Mouse (Mus musculus): ENCODE measurements at regions not wholly inside any gene's neighbourhood (a gene's known extent, or its start where the extent isn't known, plus 50 kb on each side); places are given as distances from the start of the nearest gene placed in this dataset.

DNA sequence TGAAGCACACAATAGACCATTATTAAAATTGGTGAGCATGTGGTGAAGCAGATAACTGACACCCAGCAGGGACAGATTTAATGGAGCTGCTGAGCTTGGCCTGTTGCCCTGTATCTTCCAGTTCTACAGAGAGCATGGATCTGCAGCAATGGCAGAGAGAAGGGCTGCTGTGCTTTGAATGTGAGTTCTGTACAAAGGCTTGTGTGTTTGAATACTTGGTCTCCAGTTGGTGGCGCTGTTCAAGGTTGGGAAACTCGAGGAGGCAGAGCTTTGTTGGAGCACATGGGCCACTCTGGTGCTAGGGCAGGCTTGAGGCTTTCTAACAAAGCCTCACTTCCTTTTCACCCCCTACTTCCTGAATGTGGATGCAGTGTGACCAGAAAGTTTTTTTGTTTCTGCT lies 211.8 kb upstream of the Arpp21 start:
- H3K36me3 ChIP-seq (ENCODE audit: control insufficient read depth, insufficient read depth, low read length), result no peaks in the 10 kb centered on the region
- H3K9me3 ChIP-seq (ENCODE audit: control insufficient read depth, low read length), result no peaks in the 10 kb centered on the region
- H3K27me3 ChIP-seq (ENCODE audit: control insufficient read depth, insufficient read depth, low read length), result no peaks in the 10 kb centered on the region
- H3K4me3 ChIP-seq (ENCODE audit: low read depth, low read length), result no peak overlapping the region
- H3K4me1 ChIP-seq (ENCODE audit: control insufficient read depth, insufficient read depth, low read length), result no peaks in the 10 kb centered on the region
- ATAC-seq (ENCODE audit: insufficient number of reproducible peaks, low FRiP score, low TSS enrichment, low read depth) (no peak), DNase-seq (ENCODE audit: low spot score) (peak; percentile 38)
- H3K27ac ChIP-seq (replicated peaks; ENCODE audit: low read depth, low read length), result no peak overlapping the region
- no peak overlapping the region for H3K4me2 ChIP-seq (ENCODE audit: low read depth, severe bottlenecking)
- H3K9ac ChIP-seq (ENCODE audit: low read length), result no peak overlapping the region
- 13% methylated on average over 2 of the region's 2 CpGs for WGBS

GRCm38 (mm10) chr9:112446981-112447380 lies 211.2 kb upstream of the Arpp21 start:
- H3K27me3 ChIP-seq (ENCODE audit: control insufficient read depth, insufficient read depth, low read length), result no peaks in the 10 kb centered on the region
- no peaks in the 10 kb centered on the region for H3K9me3 ChIP-seq (ENCODE audit: control insufficient read depth, low read length)
- no peaks in the 10 kb centered on the region for H3K36me3 ChIP-seq (ENCODE audit: control insufficient read depth, insufficient read depth, low read length)
- H3K4me1 ChIP-seq (ENCODE audit: control insufficient read depth, insufficient read depth, low read length), result no peaks in the 10 kb centered on the region
- no peak overlapping the region for H3K9ac ChIP-seq (ENCODE audit: low read length)
- ATAC-seq (ENCODE audit: insufficient number of reproducible peaks, low FRiP score, low TSS enrichment, low read depth) (no peak), DNase-seq (ENCODE audit: low spot score) (no peak)
- WGBS, result 84% methylated on average over 3 of the region's 3 CpGs
- no peak overlapping the region for H3K27ac ChIP-seq (replicated peaks; ENCODE audit: low read depth, low read length)
- H3K4me3 ChIP-seq (ENCODE audit: low read depth, low read length), result no peak overlapping the region
- no peak overlapping the region for H3K4me2 ChIP-seq (ENCODE audit: low read depth, severe bottlenecking)

- Histone ChIP-seq H3K27me3 (ENCODE audit: control insufficient read depth, insufficient read depth, low read length) (no peaks in the 10 kb centered on the region), H3K4me1 (ENCODE audit: control insufficient read depth, insufficient read depth, low read length) (no peaks in the 10 kb centered on the region), H3K4me3 (ENCODE audit: low read depth, low read length) (no peak overlapping the region), H3K9ac (ENCODE audit: low read length) (no peak overlapping the region), H3K9me3 (ENCODE audit: control insufficient read depth, low read length) (no peaks in the 10 kb centered on the region), H3K36me3 (ENCODE audit: control insufficient read depth, insufficient read depth, low read length) (no peaks in the 10 kb centered on the region), H3K4me2 (ENCODE audit: low read depth, severe bottlenecking) (no peak overlapping the region), H3K27ac (replicated peaks; ENCODE audit: low read depth, low read length) (no peak overlapping the region)
- DNase-seq (ENCODE audit: low spot score) (no peak), ATAC-seq (ENCODE audit: insufficient number of reproducible peaks, low FRiP score, low TSS enrichment, low read depth) (no peak)
These were observed 210.3 kb upstream of the Arpp21 start for GRCm38 (mm10) chr9:112446027-112446352.

GRCm38 (mm10) chr9:112445230-112446026 lies 209.7 kb upstream of the Arpp21 start:
- Histone ChIP-seq H3K27ac (replicated peaks; ENCODE audit: low read depth, low read length) (no peak overlapping the region), H3K9me3 (ENCODE audit: control insufficient read depth, low read length) (no peaks in the 10 kb centered on the region), H3K4me3 (ENCODE audit: low read depth, low read length) (no peak overlapping the region), H3K36me3 (ENCODE audit: control insufficient read depth, insufficient read depth, low read length) (no peaks in the 10 kb centered on the region), H3K27me3 (ENCODE audit: control insufficient read depth, insufficient read depth, low read length) (no peaks in the 10 kb centered on the region), H3K9ac (ENCODE audit: low read length) (no peak overlapping the region), H3K4me1 (ENCODE audit: control insufficient read depth, insufficient read depth, low read length) (no peaks in the 10 kb centered on the region), H3K4me2 (ENCODE audit: low read depth, severe bottlenecking) (no peak overlapping the region)
- DNase-seq (ENCODE audit: low spot score) (no peak), ATAC-seq (ENCODE audit: insufficient number of reproducible peaks, low FRiP score, low TSS enrichment, low read depth) (peak; percentile 47; the same call in 1 of the 2 replicates)
- WGBS, result 89% methylated on average over 4 of the region's 4 CpGs

GRCm38 (mm10) chr9:112444220-112444619 lies 208.5 kb upstream of the Arpp21 start:
- Histone ChIP-seq H3K9me3 (ENCODE audit: control insufficient read depth, low read length) (no peaks in the 10 kb centered on the region), H3K4me1 (ENCODE audit: control insufficient read depth, insufficient read depth, low read length) (no peaks in the 10 kb centered on the region), H3K9ac (ENCODE audit: low read length) (no peak overlapping the region), H3K27ac (replicated peaks; ENCODE audit: low read depth, low read length) (no peak overlapping the region), H3K36me3 (ENCODE audit: control insufficient read depth, insufficient read depth, low read length) (no peaks in the 10 kb centered on the region), H3K4me3 (ENCODE audit: low read depth, low read length) (no peak overlapping the region), H3K27me3 (ENCODE audit: control insufficient read depth, insufficient read depth, low read length) (no peaks in the 10 kb centered on the region), H3K4me2 (ENCODE audit: low read depth, severe bottlenecking) (no peak overlapping the region)
- WGBS, result 89% methylated on average over 2 of the region's 2 CpGs
- DNase-seq (ENCODE audit: low spot score) (peak; percentile 15), ATAC-seq (ENCODE audit: insufficient number of reproducible peaks, low FRiP score, low TSS enrichment, low read depth) (no peak)

- WGBS, result 88% methylated on average over 2 of the region's 2 CpGs
- no peaks in the 10 kb centered on the region for H3K9me3 ChIP-seq (ENCODE audit: control insufficient read depth, low read length)
- DNase-seq (ENCODE audit: low spot score) (no peak), ATAC-seq (ENCODE audit: insufficient number of reproducible peaks, low FRiP score, low TSS enrichment, low read depth) (no peak)
- no peak overlapping the region for H3K9ac ChIP-seq (ENCODE audit: low read length)
- H3K4me3 ChIP-seq (ENCODE audit: low read depth, low read length), result no peak overlapping the region
- H3K27ac ChIP-seq (replicated peaks; ENCODE audit: low read depth, low read length), result no peak overlapping the region
- no peaks in the 10 kb centered on the region for H3K27me3 ChIP-seq (ENCODE audit: control insufficient read depth, insufficient read depth, low read length)
- H3K4me2 ChIP-seq (ENCODE audit: low read depth, severe bottlenecking), result no peak overlapping the region
- H3K4me1 ChIP-seq (ENCODE audit: control insufficient read depth, insufficient read depth, low read length), result no peaks in the 10 kb centered on the region
- no peaks in the 10 kb centered on the region for H3K36me3 ChIP-seq (ENCODE audit: control insufficient read depth, insufficient read depth, low read length)
These were observed 200.4 kb upstream of the Arpp21 start for GRCm38 (mm10) chr9:112436094-112436493.

- Histone ChIP-seq H3K36me3 (ENCODE audit: control insufficient read depth, insufficient read depth, low read length) (no peaks in the 10 kb centered on the region), H3K9ac (ENCODE audit: low read length) (no peak overlapping the region), H3K4me1 (ENCODE audit: control insufficient read depth, insufficient read depth, low read length) (no peaks in the 10 kb centered on the region), H3K4me2 (ENCODE audit: low read depth, severe bottlenecking) (no peak overlapping the region), H3K4me3 (ENCODE audit: low read depth, low read length) (no peak overlapping the region), H3K27me3 (ENCODE audit: control insufficient read depth, insufficient read depth, low read length) (no peaks in the 10 kb centered on the region), H3K9me3 (ENCODE audit: control insufficient read depth, low read length) (no peaks in the 10 kb centered on the region), H3K27ac (replicated peaks; ENCODE audit: low read depth, low read length) (no peak overlapping the region)
- no peak for DNase-seq (ENCODE audit: low spot score)
- no peak for ATAC-seq (ENCODE audit: insufficient number of reproducible peaks, low FRiP score, low TSS enrichment, low read depth)
- 85% methylated on average over 4 of the region's 4 CpGs for WGBS
These were observed 196.2 kb upstream of the Arpp21 start for GRCm38 (mm10) chr9:112431920-112432437.

DNA sequence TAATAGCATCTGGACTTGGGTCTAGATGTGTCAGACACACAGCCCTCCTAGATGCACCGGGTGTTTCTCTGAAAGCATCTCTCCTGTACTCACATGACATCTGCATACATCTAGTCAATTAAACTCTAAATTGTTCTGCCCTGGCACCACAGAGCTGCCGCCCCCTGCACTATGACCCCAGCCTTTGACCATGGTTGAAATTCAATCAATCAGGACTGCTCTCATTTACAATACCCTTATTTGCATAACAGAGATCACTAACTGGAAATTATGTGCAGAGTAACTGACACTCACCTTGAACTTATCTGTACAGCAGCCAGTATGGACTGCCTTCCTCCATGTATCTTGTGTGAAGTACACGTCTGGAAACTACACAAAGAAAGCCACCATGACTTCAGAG lies 193.5 kb upstream of the Arpp21 start:
- no peaks in the 10 kb centered on the region for H3K9me3 ChIP-seq (ENCODE audit: control insufficient read depth, low read length)
- no peak overlapping the region for H3K4me2 ChIP-seq (ENCODE audit: low read depth, severe bottlenecking)
- H3K4me3 ChIP-seq (ENCODE audit: low read depth, low read length), result no peak overlapping the region
- no peak overlapping the region for H3K27ac ChIP-seq (replicated peaks; ENCODE audit: low read depth, low read length)
- WGBS, result 79% methylated on average over 3 of the region's 3 CpGs
- no peaks in the 10 kb centered on the region for H3K36me3 ChIP-seq (ENCODE audit: control insufficient read depth, insufficient read depth, low read length)
- DNase-seq (ENCODE audit: low spot score) (no peak), ATAC-seq (ENCODE audit: insufficient number of reproducible peaks, low FRiP score, low TSS enrichment, low read depth) (no peak)
- H3K4me1 ChIP-seq (ENCODE audit: control insufficient read depth, insufficient read depth, low read length), result no peaks in the 10 kb centered on the region
- no peak overlapping the region for H3K9ac ChIP-seq (ENCODE audit: low read length)
- H3K27me3 ChIP-seq (ENCODE audit: control insufficient read depth, insufficient read depth, low read length), result no peaks in the 10 kb centered on the region
